8 mouse cellular contexts compared by ENCODE assay signal in genomic region chr1:61298064-61298463, GRCm38 (mm10).
DNase-seq lines count a peak whose midpoint lies in the region; ATAC-seq and TF ChIP-seq lines count a peak whose summit lies in the region.

No protein-coding gene starts in this region.

- peak; percentile 72 for TF ChIP-seq CTCF in forebrain, postnatal 0 days (IDR thresholded peaks at IDR 0.05; ENCODE audit: low read depth)
- TF ChIP-seq CTCF in lung, adult 2 months (IDR thresholded peaks at IDR 0.05; ENCODE audit: insufficient read depth, low read length): peak; percentile 30; the same call in 1 of the 2 replicates

- DNase-seq in left cerebral cortex, adult 18-20 months (ENCODE audit: low spot score in 2 of 2): peak; percentile 21 to 24
- DNase-seq in left cerebral cortex, postnatal 36 days (ENCODE audit: low spot score in 2 of 2): no peak
- DNase-seq in brain, adult 2 months (ENCODE audit: low read depth, low spot score): peak; percentile 82
- peak; percentile 84 for DNase-seq in forebrain, postnatal 0 days
- peak; percentile 23 for DNase-seq in kidney, adult 18-20 months
- no peak for DNase-seq in lung, adult 2 months
- DNase-seq in retina, postnatal 7 days (ENCODE audit: low read depth, low spot score): peak; percentile 44
- DNase-seq in thymus, postnatal 4 days: no peak

- no peaks in the 10 kb centered on the region; the same call in 1 of the 2 replicates for H3K27me3 ChIP-seq in forebrain, postnatal 0 days (ENCODE audit: insufficient read depth, low read length)

- no peak overlapping the region for H3K4me2 ChIP-seq in forebrain, postnatal 0 days (ENCODE audit: low read depth)

- no peak overlapping the region for H3K9ac ChIP-seq in forebrain, postnatal 0 days

- ATAC-seq in forebrain, postnatal 0 days: peak; percentile 53

- no peak for TF ChIP-seq POLR2A in lung, adult 2 months (IDR thresholded peaks at IDR 0.05; ENCODE audit: borderline replicate concordance, extremely low read depth, low read depth, low read length)

- 24% methylated on average over 3 of the region's 3 CpGs for WGBS in forebrain, postnatal 0 days
- 31% methylated on average over 3 of the region's 3 CpGs for WGBS in lung, adult 2 months

- H3K4me3 ChIP-seq in forebrain, postnatal 0 days (ENCODE audit: low read depth, low read length): no peak overlapping the region
- no peak overlapping the region for H3K4me3 ChIP-seq in lung, adult 2 months (replicated peaks; ENCODE audit: extremely low read depth, low read depth, low read length)

- H3K27ac ChIP-seq in forebrain, postnatal 0 days (ENCODE audit: low read depth, low read length): 0 out of 2 replicates have a peak overlapping the region, but pooled peaks have one; percentile 16

- 0 out of 2 replicates have a peak, but pooled peaks cover 7% of the 10 kb centered on the region for H3K4me1 ChIP-seq in forebrain, postnatal 0 days (ENCODE audit: insufficient read depth)
- H3K4me1 ChIP-seq in lung, adult 2 months (ENCODE audit: control insufficient read depth, insufficient read depth, low read length): no peaks in the 10 kb centered on the region

- H3K36me3 ChIP-seq in forebrain, postnatal 0 days (ENCODE audit: insufficient read depth): no peaks in the 10 kb centered on the region

- H3K9me3 ChIP-seq in forebrain, postnatal 0 days (ENCODE audit: low read length): no peaks in the 10 kb centered on the region

- intact Hi-C loops in left cerebral cortex, postnatal 36 days (cut with DNase I): loop anchor here (5.0 to 10.0 kb wide), 3 partner anchors 79 to 1667 kb away; no protein-coding TSS in a partner anchor

Comparison
In these comparisons a context has a peak if more than half of its experiments do, and no peak if none do; other contexts are left out.
1. DNase-seq: peak in left cerebral cortex, adult 18-20 months (2 of 2), brain, adult 2 months (single experiment), forebrain, postnatal 0 days (single experiment), kidney, adult 18-20 months (single experiment) and retina, postnatal 7 days (single experiment); none in left cerebral cortex, postnatal 36 days (0 of 2), lung, adult 2 months (single experiment) and thymus, postnatal 4 days (single experiment).